Mouse (Mus musculus): ENCODE measurements around the gene Atp6v0d1. TPM values are rescaled to one million over a fixed set of nuclear protein-coding genes. Genes with fewer than 3 reads are reported as not detected.
A peak's percentile ranks its signal among the peaks of the same experiment; 100 is the strongest.

Gene Atp6v0d1
- polyA plus RNA-seq, 1 experiment from 2014 or later, result 75.4 TPM

GRCm38 (mm10) chr8:105533892-105534329 is 31.9 kb downstream of the Atp6v0d1 start:
- H3K4me1 ChIP-seq, result peaks cover 8% of the 10 kb centered on the region
- H3K9ac ChIP-seq, result peak overlapping the region; percentile 27; the same call in 1 of the 2 replicates
- H3K9me3 ChIP-seq, result no peaks in the 10 kb centered on the region
- H3K27me3 ChIP-seq, result no peaks in the 10 kb centered on the region
- no peak for ATAC-seq (ENCODE audit: insufficient number of reproducible peaks, insufficient read depth, low FRiP score, low TSS enrichment)
- no peak overlapping the region for H3K4me2 ChIP-seq (replicated peaks)
- no peak overlapping the region for H3K4me3 ChIP-seq
- 0 out of 2 replicates have a peak overlapping the region, but pooled peaks have one; percentile 60 for H3K27ac ChIP-seq
- peaks cover 33% of the 10 kb centered on the region for H3K36me3 ChIP-seq
- WGBS, result 4% methylated on average over 1 of the region's 1 CpGs

- no peak overlapping the region for H3K4me3 ChIP-seq
- WGBS, result 12% methylated on average over 2 of the region's 2 CpGs
- H3K9me3 ChIP-seq, result no peaks in the 10 kb centered on the region
- peaks cover 33% of the 10 kb centered on the region for H3K36me3 ChIP-seq
- ATAC-seq (ENCODE audit: insufficient number of reproducible peaks, insufficient read depth, low FRiP score, low TSS enrichment), result no peak
- peak overlapping the region; percentile 60; the same call in 1 of the 2 replicates for H3K27ac ChIP-seq
- H3K4me2 ChIP-seq (replicated peaks), result no peak overlapping the region
- H3K4me1 ChIP-seq, result peaks cover 8% of the 10 kb centered on the region
- no peaks in the 10 kb centered on the region for H3K27me3 ChIP-seq
- 0 out of 2 replicates have a peak overlapping the region, but pooled peaks have one; percentile 27 for H3K9ac ChIP-seq
Measured at GRCm38 (mm10) chr8:105533439-105533838, 32.4 kb downstream of the Atp6v0d1 start.

DNA sequence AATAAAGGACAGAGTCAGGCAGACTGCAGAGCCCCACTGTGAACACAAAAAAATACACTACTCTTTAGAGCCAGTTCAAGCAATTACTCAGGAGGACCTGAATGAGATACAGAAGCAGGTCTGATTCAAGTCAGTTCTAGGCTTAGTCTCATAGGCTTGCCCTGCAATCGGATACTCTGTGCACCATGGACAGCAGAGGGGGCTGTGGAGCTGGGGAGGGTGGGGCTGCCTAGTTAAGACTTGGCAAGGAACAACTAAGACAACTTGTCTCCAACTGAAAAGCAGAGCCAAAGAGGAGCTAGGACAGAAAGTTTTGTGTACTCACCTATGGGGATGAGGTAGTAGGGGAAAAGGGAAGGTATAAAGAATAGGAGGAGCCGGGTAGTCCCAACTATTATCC is 34.1 kb downstream of the Atp6v0d1 start:
- no peaks in the 10 kb centered on the region for H3K27me3 ChIP-seq
- H3K9ac ChIP-seq, result no peak overlapping the region
- WGBS, result 62% methylated on average over 2 of the region's 2 CpGs
- H3K36me3 ChIP-seq, result peaks cover 16% of the 10 kb centered on the region; the same call in 1 of the 2 replicates
- H3K4me3 ChIP-seq, result no peak overlapping the region
- no peak for ATAC-seq (ENCODE audit: insufficient number of reproducible peaks, insufficient read depth, low FRiP score, low TSS enrichment)
- no peaks in the 10 kb centered on the region for H3K9me3 ChIP-seq
- H3K4me2 ChIP-seq (replicated peaks), result no peak overlapping the region
- peaks cover 8% of the 10 kb centered on the region for H3K4me1 ChIP-seq
- H3K27ac ChIP-seq, result no peak overlapping the region

- Histone ChIP-seq H3K27me3 (no peaks in the 10 kb centered on the region), H3K36me3 (peaks cover 23% of the 10 kb centered on the region), H3K9ac (no peak overlapping the region), H3K9me3 (no peaks in the 10 kb centered on the region), H3K4me3 (no peak overlapping the region), H3K27ac (no peak overlapping the region), H3K4me1 (peaks cover 8% of the 10 kb centered on the region), H3K4me2 (replicated peaks) (no peak overlapping the region)
- no peak for ATAC-seq (ENCODE audit: insufficient number of reproducible peaks, insufficient read depth, low FRiP score, low TSS enrichment)
- WGBS, result 83% methylated on average over 3 of the region's 3 CpGs
Measured at GRCm38 (mm10) chr8:105529271-105529670, 36.6 kb downstream of the Atp6v0d1 start.

GRCm38 (mm10) chr8:105528206-105528605 is 37.6 kb downstream of the Atp6v0d1 start:
- Histone ChIP-seq H3K4me1 (peaks cover 1% of the 10 kb centered on the region), H3K27me3 (no peaks in the 10 kb centered on the region), H3K9ac (no peak overlapping the region), H3K4me2 (replicated peaks) (no peak overlapping the region), H3K4me3 (no peak overlapping the region), H3K9me3 (no peaks in the 10 kb centered on the region), H3K27ac (no peak overlapping the region), H3K36me3 (peaks cover 19% of the 10 kb centered on the region)
- 97% methylated on average over 1 of the region's 1 CpGs for WGBS
- no peak for ATAC-seq (ENCODE audit: insufficient number of reproducible peaks, insufficient read depth, low FRiP score, low TSS enrichment)

DNA sequence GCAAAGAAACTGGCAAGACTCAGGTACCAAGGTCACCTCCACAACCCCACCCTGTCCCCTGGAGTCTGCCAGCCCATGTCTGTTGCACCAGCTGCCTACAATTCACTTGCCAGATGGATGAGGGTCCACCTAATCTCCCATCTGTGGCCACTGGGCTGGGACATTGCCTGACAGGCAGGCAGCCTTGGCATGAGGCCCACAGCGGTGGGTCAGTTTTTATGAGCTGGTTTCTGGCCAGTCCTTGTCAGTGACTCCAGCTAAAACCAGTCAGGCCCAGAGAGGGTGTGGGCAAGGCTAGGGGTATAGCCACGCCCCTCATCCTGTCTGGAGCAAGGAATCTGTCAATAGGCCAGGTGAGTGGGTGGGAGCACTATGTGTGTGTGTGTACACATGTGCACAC is 38.7 kb downstream of the Atp6v0d1 start:
- Histone ChIP-seq H3K9ac (no peak overlapping the region), H3K36me3 (peaks cover 25% of the 10 kb centered on the region), H3K4me3 (no peak overlapping the region), H3K4me1 (no peaks in the 10 kb centered on the region), H3K27ac (no peak overlapping the region), H3K4me2 (replicated peaks) (no peak overlapping the region), H3K9me3 (no peaks in the 10 kb centered on the region), H3K27me3 (no peaks in the 10 kb centered on the region)
- no peak for ATAC-seq (ENCODE audit: insufficient number of reproducible peaks, insufficient read depth, low FRiP score, low TSS enrichment)
- WGBS, result 76% methylated on average over 2 of the region's 2 CpGs

DNA sequence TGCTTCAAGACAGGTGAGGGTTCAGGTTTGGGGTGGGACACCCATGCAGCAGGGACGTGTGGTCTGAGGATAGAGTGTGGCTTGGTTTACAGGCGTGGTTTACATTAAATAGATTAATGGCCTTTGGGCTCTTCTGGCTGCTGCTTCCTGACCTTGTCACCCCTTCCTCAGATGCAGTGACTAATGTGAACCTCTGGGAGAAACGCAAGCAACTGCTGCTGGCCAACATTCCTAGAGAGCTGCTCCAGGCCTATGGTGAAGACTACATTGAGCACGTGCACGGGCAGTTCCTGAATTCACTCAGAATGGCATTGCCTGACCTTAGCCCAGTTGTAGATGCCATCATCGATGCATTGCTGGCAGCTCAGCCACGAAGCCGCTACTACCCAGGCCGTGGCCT is 43.0 kb downstream of the Atp6v0d1 start:
- H3K4me1 ChIP-seq, result peaks cover 31% of the 10 kb centered on the region
- H3K9me3 ChIP-seq, result no peaks in the 10 kb centered on the region
- peaks cover 18% of the 10 kb centered on the region for H3K36me3 ChIP-seq
- H3K9ac ChIP-seq, result no peak overlapping the region
- peaks cover 8% of the 10 kb centered on the region; the same call in 1 of the 2 replicates for H3K27me3 ChIP-seq
- no peak overlapping the region for H3K27ac ChIP-seq
- no peak overlapping the region for H3K4me3 ChIP-seq
- ATAC-seq (ENCODE audit: insufficient number of reproducible peaks, insufficient read depth, low FRiP score, low TSS enrichment), result no peak
- H3K4me2 ChIP-seq (replicated peaks), result no peak overlapping the region
- WGBS, result 71% methylated on average over 9 of the region's 9 CpGs

GRCm38 (mm10) chr8:105521995-105522769 is 43.7 kb downstream of the Atp6v0d1 start:
- Histone ChIP-seq H3K4me2 (replicated peaks) (no peak overlapping the region), H3K4me1 (peaks cover 32% of the 10 kb centered on the region), H3K9me3 (no peaks in the 10 kb centered on the region), H3K27me3 (peaks cover 13% of the 10 kb centered on the region), H3K36me3 (peaks cover 18% of the 10 kb centered on the region), H3K4me3 (no peak overlapping the region), H3K27ac (no peak overlapping the region), H3K9ac (no peak overlapping the region)
- ATAC-seq (ENCODE audit: insufficient number of reproducible peaks, insufficient read depth, low FRiP score, low TSS enrichment), result no peak
- 84% methylated on average over 21 of the region's 21 CpGs for WGBS

GRCm38 (mm10) chr8:105521061-105521460 is 44.8 kb downstream of the Atp6v0d1 start:
- WGBS, result 0% methylated on average over 3 of the region's 3 CpGs
- H3K9me3 ChIP-seq, result no peaks in the 10 kb centered on the region
- H3K9ac ChIP-seq, result no peak overlapping the region
- ATAC-seq (ENCODE audit: insufficient number of reproducible peaks, insufficient read depth, low FRiP score, low TSS enrichment), result no peak
- H3K36me3 ChIP-seq, result peaks cover 18% of the 10 kb centered on the region
- peak overlapping the region; percentile 20; the same call in 1 of the 2 replicates for H3K27ac ChIP-seq
- H3K4me2 ChIP-seq (replicated peaks), result 0 out of 2 replicates have a peak overlapping the region, but pooled peaks have one; percentile 97
- peaks cover 35% of the 10 kb centered on the region for H3K4me1 ChIP-seq
- peaks cover 17% of the 10 kb centered on the region for H3K27me3 ChIP-seq
- no peak overlapping the region for H3K4me3 ChIP-seq

- no peaks in the 10 kb centered on the region for H3K9me3 ChIP-seq
- H3K4me2 ChIP-seq (replicated peaks), result 0 out of 2 replicates have a peak overlapping the region, but pooled peaks have one; percentile 97
- H3K4me3 ChIP-seq, result no peak overlapping the region
Measured at GRCm38 (mm10) chr8:105520521-105520920, 45.3 kb downstream of the Atp6v0d1 start.

GRCm38 (mm10) chr8:105519591-105519990 is 46.3 kb downstream of the Atp6v0d1 start:
- peaks cover 10% of the 10 kb centered on the region; the same call in 1 of the 2 replicates for H3K36me3 ChIP-seq
- H3K27me3 ChIP-seq, result peaks cover 17% of the 10 kb centered on the region
- peak overlapping the region; percentile 60 for H3K4me3 ChIP-seq
- H3K4me1 ChIP-seq, result peaks cover 36% of the 10 kb centered on the region
- peak overlapping the region; percentile 97 for H3K4me2 ChIP-seq (replicated peaks)
- 2% methylated on average over 2 of the region's 2 CpGs for WGBS
- peak overlapping the region; percentile 66; the same call in 1 of the 2 replicates for H3K9ac ChIP-seq
- H3K27ac ChIP-seq, result no peak overlapping the region
- no peak for ATAC-seq (ENCODE audit: insufficient number of reproducible peaks, insufficient read depth, low FRiP score, low TSS enrichment)
- H3K9me3 ChIP-seq, result no peaks in the 10 kb centered on the region

More at GRCm38 (mm10) chr8:105520521-105520920, 45.3 kb downstream of the Atp6v0d1 start:
- peaks cover 18% of the 10 kb centered on the region for H3K36me3 ChIP-seq
- peaks cover 17% of the 10 kb centered on the region for H3K27me3 ChIP-seq
- peak overlapping the region; percentile 20; the same call in 1 of the 2 replicates for H3K27ac ChIP-seq
- no peak for ATAC-seq (ENCODE audit: insufficient number of reproducible peaks, insufficient read depth, low FRiP score, low TSS enrichment)
- peaks cover 36% of the 10 kb centered on the region for H3K4me1 ChIP-seq
- 32% methylated on average over 5 of the region's 5 CpGs for WGBS
- no peak overlapping the region; the same call in 1 of the 2 replicates for H3K9ac ChIP-seq

All from embryonic facial prominence, embryonic 12.5 days (tissue).